Mouse (Mus musculus): ENCODE results near the gene Rars. TPM values are rescaled to one million over a fixed set of nuclear protein-coding genes. Genes with fewer than 3 reads are reported as not detected.
"Not testable (repeated sequence)": the region's sequence is repeated elsewhere in the genome, so short reads cannot be mapped to it uniquely, and the experiment has no call there.

The Rars gene
- polyA plus RNA-seq, 1 experiment from 2014 or later: 106 TPM

DNA sequence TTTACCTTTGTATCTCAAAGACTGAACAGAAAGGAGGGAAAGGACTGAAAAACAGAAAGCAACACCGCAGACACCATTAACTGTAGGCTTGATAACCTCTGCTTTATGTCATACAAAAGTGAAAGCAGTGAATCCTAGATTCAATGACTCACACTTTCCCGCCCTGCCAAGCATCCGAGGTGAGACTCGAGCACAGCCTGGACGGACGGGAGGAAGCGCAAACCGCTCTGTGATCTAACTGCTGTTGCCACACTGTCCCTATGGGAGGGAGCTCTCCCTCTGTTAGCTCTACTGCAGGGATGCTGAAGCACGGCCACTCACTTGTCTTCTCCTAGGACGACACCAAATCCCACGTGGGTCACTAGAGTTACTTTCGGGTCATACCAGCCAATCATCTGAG, 18.0 kb downstream of the Rars start:
- no peak for DNase-seq (ENCODE audit: low spot score)
- Histone ChIP-seq H3K27ac (ENCODE audit: low read depth, low read length) (no peak overlapping the region), H3K27me3 (ENCODE audit: control insufficient read depth, insufficient read depth, low read length) (no peaks in the 10 kb centered on the region), H3K4me3 (ENCODE audit: low read depth, low read length) (no peak overlapping the region), H3K36me3 (ENCODE audit: control insufficient read depth, insufficient read depth, low read length) (peaks cover 18% of the 10 kb centered on the region), H3K9ac (ENCODE audit: low read depth, low read length) (no peak overlapping the region), H3K4me1 (replicated peaks; ENCODE audit: control insufficient read depth, insufficient read depth, low read length) (no peaks in the 10 kb centered on the region), H3K4me2 (replicated peaks; ENCODE audit: low read depth, low read length) (no peak overlapping the region), H3K9me3 (ENCODE audit: control insufficient read depth, low read length) (no peaks in the 10 kb centered on the region)
- no peak for ATAC-seq (ENCODE audit: low FRiP score)
- 93% methylated on average over 12 of the region's 12 CpGs for whole genome bisulfite sequencing

- no peaks in the 10 kb centered on the region for H3K27me3 ChIP-seq (ENCODE audit: control insufficient read depth, insufficient read depth, low read length)
- no peak for ATAC-seq (ENCODE audit: low FRiP score)
- 88% methylated on average over 10 of the region's 10 CpGs for WGBS
- no peaks in the 10 kb centered on the region for H3K9me3 ChIP-seq (ENCODE audit: control insufficient read depth, low read length)
- H3K27ac ChIP-seq (ENCODE audit: low read depth, low read length): no peak overlapping the region
- DNase-seq (ENCODE audit: low spot score): no peak
- no peaks in the 10 kb centered on the region for H3K4me1 ChIP-seq (replicated peaks; ENCODE audit: control insufficient read depth, insufficient read depth, low read length)
- H3K36me3 ChIP-seq (ENCODE audit: control insufficient read depth, insufficient read depth, low read length): peaks cover 17% of the 10 kb centered on the region
- H3K4me3 ChIP-seq (ENCODE audit: low read depth, low read length): no peak overlapping the region
- no peak overlapping the region for H3K4me2 ChIP-seq (replicated peaks; ENCODE audit: low read depth, low read length)
- H3K9ac ChIP-seq (ENCODE audit: low read depth, low read length): no peak overlapping the region
Observed at GRCm38 (mm10) chr11:35811458-35811857, 22.8 kb downstream of the Rars start.

DNA sequence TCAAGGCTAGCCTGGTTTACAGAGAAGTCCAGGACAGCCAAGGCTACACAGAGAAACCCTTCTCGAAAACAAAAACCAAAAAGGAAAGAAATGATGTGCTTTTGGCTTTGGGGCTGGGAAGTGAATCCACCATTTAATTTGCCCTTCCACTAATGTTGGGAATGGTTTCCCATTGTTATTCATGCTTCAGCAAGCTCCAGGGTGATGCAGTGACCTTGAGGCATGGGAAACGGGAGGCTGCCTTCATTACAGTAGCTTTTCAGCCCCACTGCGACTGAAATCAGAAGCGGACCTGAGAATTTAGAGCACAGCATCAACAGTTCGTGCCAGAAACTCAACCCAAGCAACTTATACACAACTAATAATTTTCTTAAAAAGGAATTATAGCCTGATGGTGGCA, 33.0 kb downstream of the Rars start:
- peaks cover 32% of the 10 kb centered on the region for H3K27me3 ChIP-seq (ENCODE audit: control insufficient read depth, insufficient read depth, low read length)
- 80% methylated on average over 5 of the region's 5 CpGs for WGBS
- H3K4me3 ChIP-seq (ENCODE audit: low read depth, low read length): no peak overlapping the region
- H3K9me3 ChIP-seq (ENCODE audit: control insufficient read depth, low read length): no peaks in the 10 kb centered on the region
- H3K4me1 ChIP-seq (replicated peaks; ENCODE audit: control insufficient read depth, insufficient read depth, low read length): no peaks in the 10 kb centered on the region
- DNase-seq (ENCODE audit: low spot score) (no peak), ATAC-seq (ENCODE audit: low FRiP score) (no peak)
- no peak overlapping the region for H3K4me2 ChIP-seq (replicated peaks; ENCODE audit: low read depth, low read length)
- no peak overlapping the region for H3K9ac ChIP-seq (ENCODE audit: low read depth, low read length)
- no peak overlapping the region for H3K27ac ChIP-seq (ENCODE audit: low read depth, low read length)
- no peaks in the 10 kb centered on the region for H3K36me3 ChIP-seq (ENCODE audit: control insufficient read depth, insufficient read depth, low read length)

- Histone ChIP-seq H3K36me3 (ENCODE audit: control insufficient read depth, insufficient read depth, low read length) (no peaks in the 10 kb centered on the region), H3K27me3 (ENCODE audit: control insufficient read depth, insufficient read depth, low read length) (peaks cover 41% of the 10 kb centered on the region), H3K4me1 (replicated peaks; ENCODE audit: control insufficient read depth, insufficient read depth, low read length) (no peaks in the 10 kb centered on the region), H3K27ac (ENCODE audit: low read depth, low read length) (peak within 1 kb of the TSS; percentile 58; the same call in 1 of the 2 replicates), H3K4me3 (ENCODE audit: low read depth, low read length) (peak within 1 kb of the TSS; percentile 55), H3K4me2 (replicated peaks; ENCODE audit: low read depth, low read length) (peak within 1 kb of the TSS; percentile 96), H3K9me3 (ENCODE audit: control insufficient read depth, low read length) (no peaks in the 10 kb centered on the region), H3K9ac (ENCODE audit: low read depth, low read length) (peak within 1 kb of the TSS; percentile 59)
- ATAC-seq (ENCODE audit: low FRiP score) (no peak), DNase-seq (ENCODE audit: low spot score) (peak; percentile 75)
- 10% methylated on average over 11 of the region's 11 CpGs for WGBS
Observed at GRCm38 (mm10) chr11:35798874-35799273, 35.4 kb downstream of the Rars start, which contains the start of gene Fbll1. Gene Fbll1, minus strand, starts transcription at chr11:35798884.

- no peaks in the 10 kb centered on the region for H3K4me1 ChIP-seq (replicated peaks; ENCODE audit: control insufficient read depth, insufficient read depth, low read length)
- H3K4me3 ChIP-seq (ENCODE audit: low read depth, low read length): peak overlapping the region; percentile 55
- H3K27me3 ChIP-seq (ENCODE audit: control insufficient read depth, insufficient read depth, low read length): peaks cover 41% of the 10 kb centered on the region
- peak; percentile 68 for DNase-seq (ENCODE audit: low spot score)
- 2% methylated on average over 22 of the region's 23 CpGs for WGBS
- peak; percentile 84 for ATAC-seq (ENCODE audit: low FRiP score)
- peak overlapping the region; percentile 96 for H3K4me2 ChIP-seq (replicated peaks; ENCODE audit: low read depth, low read length)
- no peaks in the 10 kb centered on the region for H3K9me3 ChIP-seq (ENCODE audit: control insufficient read depth, low read length)
- H3K36me3 ChIP-seq (ENCODE audit: control insufficient read depth, insufficient read depth, low read length): no peaks in the 10 kb centered on the region
- peak overlapping the region; percentile 59 for H3K9ac ChIP-seq (ENCODE audit: low read depth, low read length)
- H3K27ac ChIP-seq (ENCODE audit: low read depth, low read length): peak overlapping the region; percentile 58; the same call in 1 of the 2 replicates
Observed at GRCm38 (mm10) chr11:35798495-35798820, 35.8 kb downstream of the Rars start.

DNA sequence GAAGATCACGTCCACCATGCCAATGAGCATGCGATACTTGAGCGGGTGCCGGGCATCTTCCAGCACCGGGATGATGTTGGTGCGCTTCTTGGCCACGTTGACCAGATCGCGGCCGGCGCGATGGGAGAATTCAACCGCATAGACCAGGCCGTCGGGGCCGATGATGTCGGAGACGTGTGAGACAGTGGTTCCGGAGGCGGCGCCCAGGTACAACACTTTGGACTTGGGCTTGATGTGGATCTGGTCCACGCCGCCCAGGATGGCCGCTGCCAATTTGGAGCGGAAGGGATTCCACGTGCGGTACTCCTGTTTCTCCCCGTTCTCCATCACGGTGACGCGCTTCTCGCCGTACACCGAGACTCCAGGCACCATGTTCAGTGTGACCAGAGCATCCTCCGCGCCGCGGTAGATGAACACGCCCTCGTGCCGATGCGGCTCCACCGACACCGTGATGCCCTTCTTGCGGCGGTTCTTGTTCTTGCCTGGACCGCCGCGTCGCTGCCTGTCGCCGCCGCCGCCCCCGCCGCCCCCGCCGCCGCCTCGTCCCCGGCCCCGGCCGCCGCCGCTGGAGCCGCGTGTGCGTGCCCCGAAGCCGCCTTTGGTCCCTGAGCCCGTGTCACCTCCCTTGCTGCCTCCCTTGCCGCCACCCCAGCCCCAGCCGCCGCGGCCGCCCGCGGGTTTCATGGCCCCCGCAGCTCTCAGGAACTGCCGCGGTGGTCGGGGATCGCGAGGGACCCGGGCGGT, 36.4 kb downstream of the Rars start:
- Histone ChIP-seq H3K9me3 (ENCODE audit: control insufficient read depth, low read length) (no peaks in the 10 kb centered on the region), H3K27ac (ENCODE audit: low read depth, low read length) (peak overlapping the region; percentile 58; the same call in 1 of the 2 replicates), H3K4me3 (ENCODE audit: low read depth, low read length) (peak overlapping the region; percentile 55), H3K9ac (ENCODE audit: low read depth, low read length) (peak overlapping the region; percentile 59), H3K27me3 (ENCODE audit: control insufficient read depth, insufficient read depth, low read length) (peaks cover 41% of the 10 kb centered on the region), H3K4me2 (replicated peaks; ENCODE audit: low read depth, low read length) (peak overlapping the region; percentile 96), H3K36me3 (ENCODE audit: control insufficient read depth, insufficient read depth, low read length) (no peaks in the 10 kb centered on the region), H3K4me1 (replicated peaks; ENCODE audit: control insufficient read depth, insufficient read depth, low read length) (no peaks in the 10 kb centered on the region)
- 4% methylated on average over 55 of the region's 86 CpGs for WGBS
- ATAC-seq (ENCODE audit: low FRiP score) (peak; percentile 58), DNase-seq (ENCODE audit: low spot score) (peak; percentile 54)

DNA sequence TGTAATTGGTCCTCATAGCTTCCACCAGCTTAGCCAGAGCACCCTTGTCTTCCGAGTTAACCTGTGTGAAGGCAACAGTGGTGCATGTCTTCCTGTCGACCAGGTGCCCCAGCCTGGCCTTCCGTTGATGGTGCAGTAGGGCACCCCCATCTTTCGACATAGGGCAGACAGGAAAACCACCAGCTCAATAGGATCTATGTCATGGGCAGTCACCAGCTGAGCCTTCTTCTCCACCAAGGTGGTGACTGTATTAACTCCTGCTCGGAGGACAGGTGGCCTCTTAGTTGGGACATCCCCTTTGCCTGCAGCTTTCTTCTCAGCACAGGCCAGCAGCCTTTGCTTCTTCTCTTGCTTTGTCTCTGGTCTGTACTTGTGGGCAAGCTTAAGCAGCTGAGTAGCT, 41.5 kb downstream of the Rars start:
- not testable (repeated sequence) for ATAC-seq (ENCODE audit: low FRiP score)
- WGBS: 82% methylated on average over 5 of the region's 5 CpGs

GRCm38 (mm10) chr11:35788443-35788842, 45.9 kb downstream of the Rars start:
- DNase-seq (ENCODE audit: low spot score) (no peak), ATAC-seq (ENCODE audit: low FRiP score) (no peak)
- Histone ChIP-seq H3K36me3 (ENCODE audit: control insufficient read depth, insufficient read depth, low read length) (peaks cover 7% of the 10 kb centered on the region), H3K27ac (ENCODE audit: low read depth, low read length) (no peak overlapping the region), H3K27me3 (ENCODE audit: control insufficient read depth, insufficient read depth, low read length) (no peaks in the 10 kb centered on the region), H3K9ac (ENCODE audit: low read depth, low read length) (no peak overlapping the region), H3K4me2 (replicated peaks; ENCODE audit: low read depth, low read length) (no peak overlapping the region), H3K9me3 (ENCODE audit: control insufficient read depth, low read length) (no peaks in the 10 kb centered on the region), H3K4me1 (replicated peaks; ENCODE audit: control insufficient read depth, insufficient read depth, low read length) (no peaks in the 10 kb centered on the region), H3K4me3 (ENCODE audit: low read depth, low read length) (no peak overlapping the region)
- WGBS: 75% methylated on average over 2 of the region's 2 CpGs

More for the DNA sequence above, 41.5 kb downstream of the Rars start:
- H3K27me3 ChIP-seq (ENCODE audit: control insufficient read depth, insufficient read depth, low read length): peaks cover 23% of the 10 kb centered on the region
- not testable (repeated sequence) for H3K27ac ChIP-seq (ENCODE audit: low read depth, low read length); H3K9me3 ChIP-seq (ENCODE audit: control insufficient read depth, low read length); H3K4me3 ChIP-seq (ENCODE audit: low read depth, low read length); H3K36me3 ChIP-seq (ENCODE audit: control insufficient read depth, insufficient read depth, low read length); DNase-seq (ENCODE audit: low spot score); H3K4me2 ChIP-seq (replicated peaks; ENCODE audit: low read depth, low read length); H3K9ac ChIP-seq (ENCODE audit: low read depth, low read length); H3K4me1 ChIP-seq (replicated peaks; ENCODE audit: control insufficient read depth, insufficient read depth, low read length)

DNA sequence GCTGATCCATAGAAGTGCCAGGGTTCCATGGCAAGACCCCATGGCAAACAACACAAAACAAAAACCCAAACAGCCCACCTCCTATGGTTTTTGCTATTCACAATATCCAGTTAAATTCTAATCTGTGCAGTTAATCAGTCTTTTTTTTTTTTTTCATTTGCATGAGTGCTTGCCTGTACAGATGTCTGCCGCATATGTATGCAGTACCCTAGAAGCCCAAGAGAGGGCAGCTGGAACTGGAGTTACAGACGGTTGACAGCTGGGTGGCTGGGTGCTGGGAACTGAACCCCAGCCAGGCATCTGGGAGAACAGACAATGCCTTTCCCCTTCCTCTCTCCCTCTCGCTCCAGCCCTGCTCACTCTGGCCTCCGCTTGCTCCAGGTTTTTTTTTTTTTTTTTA, 49.8 kb downstream of the Rars start:
- WGBS: 98% methylated on average over 4 of the region's 4 CpGs
- H3K36me3 ChIP-seq (ENCODE audit: control insufficient read depth, insufficient read depth, low read length): peaks cover 20% of the 10 kb centered on the region
- no peak overlapping the region for H3K4me3 ChIP-seq (ENCODE audit: low read depth, low read length)
- no peak overlapping the region for H3K27ac ChIP-seq (ENCODE audit: low read depth, low read length)
- H3K4me1 ChIP-seq (replicated peaks; ENCODE audit: control insufficient read depth, insufficient read depth, low read length): no peaks in the 10 kb centered on the region
- no peak overlapping the region for H3K9ac ChIP-seq (ENCODE audit: low read depth, low read length)
- H3K4me2 ChIP-seq (replicated peaks; ENCODE audit: low read depth, low read length): no peak overlapping the region
- DNase-seq (ENCODE audit: low spot score): no peak
- ATAC-seq (ENCODE audit: low FRiP score): no peak
- H3K27me3 ChIP-seq (ENCODE audit: control insufficient read depth, insufficient read depth, low read length): no peaks in the 10 kb centered on the region
- H3K9me3 ChIP-seq (ENCODE audit: control insufficient read depth, low read length): no peaks in the 10 kb centered on the region

Data from hindbrain, embryonic 11.5 days (tissue).